Mouse (Mus musculus): Measurements from ENCODE around the gene Birc3. TPM values are rescaled to one million over a fixed set of nuclear protein-coding genes. Genes with fewer than 3 reads are reported as not detected.
"Not testable (repeated sequence)": the region's sequence is repeated elsewhere in the genome, so short reads cannot be mapped to it uniquely, and the experiment has no call there.

Birc3 gene
- total RNA-seq, 2 experiments from 2014 or later: 31.1 to 33.3 TPM

DNA sequence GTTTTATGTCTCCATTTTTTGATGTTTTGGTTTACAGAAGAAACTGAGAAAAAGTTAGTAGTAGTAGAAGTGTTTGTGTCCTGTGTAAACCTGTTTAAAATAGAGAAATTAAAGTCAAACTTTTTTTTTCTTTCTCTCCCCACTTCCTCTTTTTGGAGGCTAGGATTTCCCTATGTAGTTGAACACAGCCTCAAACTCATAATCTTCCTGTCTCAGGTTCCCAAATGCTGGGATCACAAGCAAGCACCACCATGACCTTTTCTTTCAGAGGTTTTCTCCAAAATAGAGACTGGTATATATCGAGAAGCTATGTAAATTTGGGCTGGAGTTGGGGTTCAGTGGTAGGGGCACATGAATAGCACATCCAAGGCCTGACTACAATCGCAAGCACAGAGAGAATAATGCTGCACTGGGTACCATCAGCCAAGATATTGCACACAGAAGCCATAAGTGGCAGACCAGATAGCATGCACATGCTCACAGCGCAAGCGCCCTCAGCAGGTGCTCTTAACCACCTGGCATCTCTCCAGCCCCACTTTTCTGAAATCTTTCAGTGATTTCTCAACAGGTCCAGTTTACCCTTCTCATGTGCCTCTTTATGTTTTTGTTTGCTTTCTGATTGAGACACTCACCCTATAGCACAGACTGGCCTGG lies 4.0 kb downstream of the Birc3 start:
- DNase-seq (ENCODE audit: low spot score in 2 of 2): no peak

DNA sequence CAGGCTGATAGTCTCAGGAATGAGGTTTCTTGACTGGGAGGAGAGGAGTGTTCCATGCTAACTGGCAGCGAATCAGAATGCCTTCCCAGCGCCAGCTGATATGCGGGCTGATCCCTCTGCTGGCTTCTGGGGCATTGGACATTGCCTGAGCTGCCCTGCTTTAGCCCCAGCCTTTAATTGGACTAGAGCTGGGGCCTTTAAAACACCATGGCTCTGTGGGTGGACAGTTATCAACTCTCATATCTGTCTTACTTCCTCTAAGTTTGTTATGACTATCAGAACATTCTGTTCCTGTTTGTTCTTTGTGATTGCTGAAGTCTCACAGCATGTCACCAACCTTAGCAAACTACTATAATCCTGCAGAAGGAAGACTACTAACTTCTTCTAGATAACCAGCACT lies 5.0 kb downstream of the Birc3 start:
- DNase-seq (ENCODE audit: low spot score in 2 of 2): no peak

DNA sequence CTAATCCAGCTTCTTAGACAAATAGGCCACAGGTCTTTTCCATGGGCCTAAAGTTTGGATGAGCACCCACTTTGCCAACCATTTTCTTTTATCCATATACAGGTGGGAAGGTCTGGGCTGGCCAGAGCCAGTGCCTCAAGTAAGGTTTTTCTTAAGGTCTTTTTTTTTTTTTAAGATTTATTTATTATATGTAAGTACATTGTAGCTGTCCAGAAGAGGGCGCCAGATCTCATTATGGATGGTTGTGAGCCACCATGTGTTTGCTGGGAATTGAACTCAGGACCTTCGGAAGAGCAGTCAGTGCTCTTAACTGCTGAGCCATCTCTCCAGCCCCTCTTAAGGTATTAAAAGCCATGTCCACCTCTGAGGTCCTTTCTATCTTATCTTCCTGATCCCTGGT lies 6.0 kb downstream of the Birc3 start:
- not testable (repeated sequence) for DNase-seq (ENCODE audit: low spot score in 2 of 2)

GRCm38 (mm10) chr9:7860976-7861375 lies 12.0 kb downstream of the Birc3 start:
- DNase-seq (ENCODE audit: low spot score in 2 of 2): no peak

- DNase-seq (ENCODE audit: low spot score in 2 of 2): no peak
These were observed 17.1 kb downstream of the Birc3 start for GRCm38 (mm10) chr9:7855912-7856311.

GRCm38 (mm10) chr9:7855374-7855773 lies 17.6 kb downstream of the Birc3 start:
- DNase-seq (ENCODE audit: low spot score in 2 of 2): no peak

GRCm38 (mm10) chr9:7854196-7854595 lies 18.8 kb downstream of the Birc3 start:
- DNase-seq (ENCODE audit: low spot score in 2 of 2): not testable (repeated sequence)

GRCm38 (mm10) chr9:7852346-7853230 lies 20.4 kb downstream of the Birc3 start:
- DNase-seq (ENCODE audit: low spot score in 2 of 2): no peak

GRCm38 (mm10) chr9:7851841-7852240 lies 21.1 kb downstream of the Birc3 start:
- no peak for DNase-seq (ENCODE audit: low spot score in 2 of 2)

- no peak for DNase-seq (ENCODE audit: low spot score in 2 of 2)
These were observed 24.8 kb downstream of the Birc3 start for GRCm38 (mm10) chr9:7848191-7848590.

DNA sequence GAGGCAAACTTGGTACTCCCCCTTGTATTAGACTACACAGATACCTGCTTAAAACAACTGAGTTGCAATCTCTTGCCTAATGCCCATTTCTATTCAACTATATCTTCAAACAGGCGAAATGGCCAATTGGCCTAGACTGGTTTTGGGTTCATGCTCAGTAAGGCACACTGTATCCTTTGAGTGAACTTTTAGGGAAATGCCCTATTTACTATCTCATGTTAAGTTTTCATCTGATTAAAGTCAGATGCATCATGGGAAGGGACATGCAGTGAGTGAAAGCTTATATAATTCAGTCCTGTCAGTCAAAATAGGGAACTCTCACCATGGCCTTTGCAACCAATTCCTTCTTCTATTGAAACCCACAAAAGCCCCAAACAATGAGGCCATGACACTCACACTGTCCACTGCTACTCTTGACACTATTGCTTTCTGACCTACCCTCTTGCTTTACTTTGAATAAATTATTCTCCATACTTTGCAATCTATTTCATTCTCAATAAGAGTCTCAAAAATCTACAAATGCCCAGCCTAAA lies 26.3 kb downstream of the Birc3 start:
- DNase-seq (ENCODE audit: low spot score in 2 of 2): no peak

DNA sequence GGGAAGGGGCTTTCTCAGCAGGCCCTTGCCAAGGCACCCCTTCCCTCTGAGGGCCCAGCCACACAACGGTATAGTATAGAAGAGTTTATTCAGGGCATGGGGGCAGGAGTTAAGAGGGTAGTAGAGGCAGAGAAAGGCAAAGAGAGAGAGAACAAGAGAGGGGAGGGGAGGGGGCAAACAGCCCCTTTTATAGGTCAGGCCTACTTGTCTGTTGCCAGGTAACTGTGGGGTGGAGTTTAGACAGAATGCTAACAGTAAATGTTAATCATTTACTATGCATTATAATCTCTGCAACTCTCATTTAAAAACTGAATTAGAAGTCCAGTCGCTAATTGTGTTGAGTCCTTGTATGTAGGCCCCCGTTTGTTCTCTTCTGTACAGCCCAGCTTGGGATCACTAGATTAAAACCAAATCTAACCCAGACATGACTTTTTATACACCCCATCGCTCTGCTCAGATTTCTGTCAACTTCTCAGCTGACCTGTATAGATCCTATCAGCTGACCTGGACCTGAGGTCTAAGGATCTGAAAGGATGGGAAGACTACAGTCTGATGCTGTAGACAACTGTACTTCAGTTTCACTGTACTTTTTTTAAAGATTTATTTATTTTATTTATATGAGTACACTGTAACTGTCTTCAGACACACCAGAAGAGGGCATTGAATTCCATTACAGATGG lies 27.6 kb downstream of the Birc3 start:
- no peak for DNase-seq (ENCODE audit: low spot score in 2 of 2)

- peak in 1 of 2 experiments; percentile 20 for DNase-seq (ENCODE audit: low spot score in 2 of 2)
These were observed 31.8 kb downstream of the Birc3 start for GRCm38 (mm10) chr9:7841221-7841620.

DNA sequence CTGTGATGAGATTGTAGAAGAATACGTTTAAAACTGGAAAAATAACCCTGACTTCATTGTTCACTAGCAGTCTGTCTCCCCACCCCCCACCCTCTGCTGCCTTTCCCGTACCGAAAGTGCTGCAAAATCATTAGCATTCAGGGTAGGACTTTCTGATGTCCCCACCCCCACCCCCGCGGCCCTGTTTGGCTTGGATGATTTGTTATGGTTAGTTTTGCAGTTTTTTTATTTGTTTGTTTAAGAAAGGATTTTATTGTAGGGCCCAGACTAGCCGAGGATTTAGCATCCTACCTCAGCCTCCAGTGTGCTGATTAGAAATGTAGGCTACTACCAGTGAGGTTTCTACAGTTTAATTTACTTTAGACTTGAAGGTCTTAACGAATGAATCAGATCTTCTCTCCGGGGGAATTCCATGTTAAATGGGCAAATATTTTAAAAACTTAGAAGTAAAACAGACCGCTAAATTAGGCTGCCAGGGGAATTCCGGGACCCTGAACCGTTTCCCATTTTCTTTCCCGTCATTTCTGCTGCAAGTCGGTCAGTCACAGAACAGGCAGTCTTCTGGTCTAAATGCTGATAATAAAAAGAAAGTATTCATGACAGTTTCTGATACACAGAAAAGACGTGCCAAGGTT lies 35.1 kb downstream of the Birc3 start:
- DNase-seq (ENCODE audit: low spot score in 2 of 2): no peak

DNA sequence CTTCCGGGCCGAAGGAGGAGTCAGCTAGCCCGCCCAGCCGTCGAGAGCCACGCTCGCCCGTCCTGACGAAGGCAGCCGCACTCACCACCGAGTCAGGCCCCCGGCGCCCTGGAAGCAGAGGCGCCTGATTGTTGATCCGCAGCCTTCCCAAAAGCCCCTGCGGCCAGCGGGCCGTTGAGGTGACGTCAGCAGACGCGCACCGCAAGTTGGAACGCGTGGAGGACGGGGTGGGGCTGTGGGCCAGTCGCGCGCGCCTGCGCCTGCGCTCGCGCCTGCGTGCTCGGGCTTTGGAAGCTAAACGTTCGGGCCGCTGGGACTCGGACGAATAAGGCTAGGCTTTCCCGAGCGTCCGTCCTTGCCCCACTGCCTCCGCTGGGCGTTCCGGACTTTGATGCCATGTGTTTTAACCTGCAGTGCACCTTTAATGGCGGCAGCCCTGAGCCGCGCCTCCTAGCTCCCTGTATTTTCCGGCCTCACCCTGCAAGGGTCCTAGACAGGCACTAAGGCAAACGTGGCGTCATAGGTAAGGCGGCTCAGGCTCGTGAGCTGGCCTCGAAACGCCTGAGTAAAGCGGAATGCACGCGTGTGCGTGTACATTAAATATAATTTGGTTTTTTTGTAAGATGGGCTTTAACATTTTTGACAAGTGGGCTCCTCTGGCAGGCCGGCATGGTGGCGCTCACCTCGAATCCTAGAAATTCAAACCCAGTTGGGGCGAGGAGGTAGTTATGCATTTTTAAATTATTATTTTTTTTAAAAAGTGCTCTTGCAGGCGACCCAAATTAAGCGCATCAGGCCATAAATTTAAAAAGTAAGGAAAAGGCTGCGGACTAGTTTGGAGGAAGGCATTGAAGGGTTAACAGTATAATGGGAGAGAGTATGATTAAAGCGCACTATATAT lies 35.8 kb downstream of the Birc3 start, which contains the start of gene Birc2:
Gene Birc2, minus strand, starts transcription at position 160 of the 901 bp plus-strand sequence.
- peak; percentile 78 to 89 for DNase-seq (ENCODE audit: low spot score in 2 of 2)

GRCm38 (mm10) chr9:7836331-7836730 lies 36.7 kb downstream of the Birc3 start:
- peak in 1 of 2 experiments; percentile 30 for DNase-seq (ENCODE audit: low spot score in 2 of 2)

- DNase-seq (ENCODE audit: low spot score in 2 of 2): no peak
These were observed 37.7 kb downstream of the Birc3 start for GRCm38 (mm10) chr9:7835302-7835701.

GRCm38 (mm10) chr9:7833421-7833820 lies 39.6 kb downstream of the Birc3 start:
- DNase-seq (ENCODE audit: low spot score in 2 of 2): no peak

DNA sequence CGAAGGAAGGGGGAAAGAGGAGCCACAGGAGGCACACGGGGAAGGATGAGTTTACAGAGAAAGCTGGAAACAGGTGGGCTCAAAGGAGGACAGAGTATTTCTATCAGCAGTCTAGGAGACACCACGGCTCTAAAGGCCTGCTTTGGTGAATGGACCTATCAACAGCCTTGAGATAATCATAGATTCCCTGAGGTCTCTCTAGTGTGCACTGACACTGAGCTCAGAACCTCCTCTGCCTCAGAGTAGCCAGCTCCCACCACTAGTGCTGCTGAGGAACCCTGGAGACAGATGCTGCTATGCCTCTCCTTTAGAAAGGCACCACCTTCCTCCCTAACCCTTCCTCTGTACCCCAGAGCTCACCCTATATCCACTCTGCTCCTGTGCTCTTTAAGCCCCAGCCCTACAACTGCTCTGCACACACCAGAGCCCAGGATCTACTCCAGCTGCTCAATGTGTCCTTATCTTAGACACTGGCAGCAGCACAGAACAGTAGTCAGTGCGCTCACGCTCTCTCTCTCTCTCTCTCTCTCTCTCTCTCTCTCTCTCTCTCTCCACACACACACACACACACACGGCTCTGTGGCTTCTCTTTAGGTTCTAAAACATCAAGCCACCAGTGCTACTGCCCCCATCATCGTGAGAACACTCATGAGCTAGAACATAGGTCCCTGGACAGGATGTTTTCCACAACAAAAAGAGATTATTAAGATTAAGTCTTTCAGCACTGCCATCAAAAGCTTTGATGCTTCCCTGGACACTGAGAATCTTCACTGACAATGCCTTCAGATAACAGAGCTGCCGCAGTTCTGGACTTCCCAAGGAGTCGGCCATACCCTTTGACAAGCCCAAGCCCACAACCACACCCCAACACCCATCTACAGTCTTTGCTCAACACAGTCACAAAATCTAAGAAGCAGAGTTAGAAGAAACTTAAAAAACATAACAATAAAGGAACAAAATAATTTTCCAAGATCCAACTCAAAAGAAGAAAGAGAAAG lies 43.2 kb downstream of the Birc3 start:
- no peak for DNase-seq (ENCODE audit: low spot score in 2 of 2)
